Mouse (Mus musculus) forebrain, embryonic 13.5 days (tissue): ENCODE data around the gene Rabggta. TPM values are rescaled to one million over a fixed set of nuclear protein-coding genes. Genes with fewer than 3 reads are reported as not detected.

Experiments used
- ATAC-seq: fragments of 200-750 bp; cut with Nextera tagmentation; 2 replicates; pipeline ENCODE4 v1.8.0; 2017
- H3K27ac ChIP-seq: fragments of 300-500 bp; sonication (generic); 2 replicates; pipeline ENCODE4 v1.5.1; 2015; ENCODE audit warnings: inconsistent platforms, mild to moderate bottlenecking, moderate library complexity
- H3K27me3 ChIP-seq: fragments of 300-500 bp; sonication (generic); 2 replicates; pipeline ENCODE4 v1.6.1; 2015; ENCODE audit warnings: mild to moderate bottlenecking, inconsistent platforms
- H3K36me3 ChIP-seq: fragments of 300-500 bp; sonication (generic); 2 replicates; pipeline ENCODE4 v1.6.1; 2015; ENCODE audit warnings: mild to moderate bottlenecking, inconsistent platforms; ENCODE audit not compliant: poor library complexity, severe bottlenecking
- H3K4me1 ChIP-seq: fragments of 300-500 bp; sonication (generic); 2 replicates; pipeline ENCODE4 v1.6.1; 2015; ENCODE audit warnings: inconsistent platforms
- H3K4me2 ChIP-seq: fragments of 300-500 bp; sonication (generic); 2 replicates; pipeline ENCODE4 v1.6.1; 2015; ENCODE audit warnings: inconsistent platforms, mild to moderate bottlenecking, moderate library complexity
- H3K4me3 ChIP-seq: fragments of 300-500 bp; sonication (generic); 2 replicates; pipeline ENCODE4 v1.5.1; 2015; ENCODE audit warnings: mild to moderate bottlenecking, inconsistent platforms
- H3K9ac ChIP-seq: fragments of 300-500 bp; sonication (generic); 2 replicates; pipeline ENCODE4 v1.6.1; 2015; ENCODE audit warnings: mild to moderate bottlenecking, inconsistent platforms
- H3K9me3 ChIP-seq: fragments of 300-500 bp; sonication (generic); replicated peaks from 2 replicates; pipeline ENCODE4 v1.6.1; 2016; ENCODE audit warnings: inconsistent platforms
- WGBS: fragments of 180-500 bp; shearing (Covaris S2); methylation state at CpG from one replicate; pipeline ENCODE4 v1.1.7; 2015; 5-methylcytosine and 5-hydroxymethylcytosine counted together
- polyA plus RNA-seq: library from polyadenylated mRNA; unstranded; fragments of >200 nt; fragmentation: Nextera tagmentation; extraction: Ambion mirVana; gene quantifications from 2 replicates; pipeline ENCODE4 v1.2.1, GENCODE M21; 2015

Gene Rabggta
- polyA plus RNA-seq, 1 experiment from 2014 or later: 33.5 TPM

GRCm38 (mm10) chr14:55747051-55747847 lies 25.2 kb upstream of the Rabggta start:
- Histone ChIP-seq H3K4me1 (peaks cover 38% of the 10 kb centered on the region), H3K4me3 (peak overlapping the region; percentile 83), H3K27me3 (no peaks in the 10 kb centered on the region), H3K36me3 (peaks cover 31% of the 10 kb centered on the region), H3K4me2 (peak overlapping the region; percentile 98), H3K9me3 (no peaks in the 10 kb centered on the region), H3K9ac (no peak overlapping the region), H3K27ac (no peak overlapping the region)
- 89% methylated on average over 10 of the region's 10 CpGs for WGBS
- ATAC-seq: no peak

- Histone ChIP-seq H3K9me3 (no peaks in the 10 kb centered on the region), H3K4me1 (peaks cover 38% of the 10 kb centered on the region), H3K4me3 (peak overlapping the region; percentile 83), H3K36me3 (peaks cover 27% of the 10 kb centered on the region), H3K4me2 (peak overlapping the region; percentile 98), H3K27ac (peak overlapping the region; percentile 35; the same call in 1 of the 2 replicates), H3K9ac (peak overlapping the region; percentile 87), H3K27me3 (no peaks in the 10 kb centered on the region)
- ATAC-seq: no peak; the same call in 1 of the 2 replicates
- under 1% methylated on average over 31 of the region's 31 CpGs for WGBS
Measured at GRCm38 (mm10) chr14:55745861-55746237, 23.8 kb upstream of the Rabggta start.

- Histone ChIP-seq H3K9me3 (no peaks in the 10 kb centered on the region), H3K27me3 (no peaks in the 10 kb centered on the region), H3K36me3 (peaks cover 27% of the 10 kb centered on the region), H3K9ac (peak within 1 kb of the TSS; percentile 87), H3K4me2 (peak within 1 kb of the TSS; percentile 98), H3K27ac (peak within 1 kb of the TSS; percentile 35; the same call in 1 of the 2 replicates), H3K4me1 (peaks cover 38% of the 10 kb centered on the region), H3K4me3 (peak within 1 kb of the TSS; percentile 83)
- peak; percentile 88 for ATAC-seq
- 2% methylated on average over 40 of the region's 48 CpGs for WGBS
Measured at GRCm38 (mm10) chr14:55745180-55745860, 23.3 kb upstream of the Rabggta start, which contains the start of the genes Dhrs1 and Nop9. Gene Dhrs1, minus strand, starts transcription at chr14:55745690. Gene Nop9, plus strand, starts transcription at chr14:55745693.

GRCm38 (mm10) chr14:55743711-55744110 lies 21.6 kb upstream of the Rabggta start:
- H3K9me3 ChIP-seq: no peaks in the 10 kb centered on the region
- WGBS: 24% methylated on average over 10 of the region's 10 CpGs
- H3K9ac ChIP-seq: 0 out of 2 replicates have a peak overlapping the region, but pooled peaks have one; percentile 26
- no peak overlapping the region for H3K27ac ChIP-seq
- H3K4me3 ChIP-seq: no peak overlapping the region
- H3K4me1 ChIP-seq: peaks cover 38% of the 10 kb centered on the region
- peak; percentile 72; the same call in 1 of the 2 replicates for ATAC-seq
- no peaks in the 10 kb centered on the region for H3K27me3 ChIP-seq
- peak overlapping the region; percentile 25; the same call in 1 of the 2 replicates for H3K4me2 ChIP-seq
- peaks cover 29% of the 10 kb centered on the region for H3K36me3 ChIP-seq

- peaks cover 35% of the 10 kb centered on the region for H3K36me3 ChIP-seq
- H3K9me3 ChIP-seq: no peaks in the 10 kb centered on the region
- no peaks in the 10 kb centered on the region for H3K4me1 ChIP-seq
- H3K4me3 ChIP-seq: no peak overlapping the region
- ATAC-seq: no peak
- no peak overlapping the region for H3K4me2 ChIP-seq
- 87% methylated on average over 9 of the region's 9 CpGs for WGBS
- H3K9ac ChIP-seq: no peak overlapping the region
- no peak overlapping the region for H3K27ac ChIP-seq
- H3K27me3 ChIP-seq: no peaks in the 10 kb centered on the region
Measured at GRCm38 (mm10) chr14:55737086-55737687, 15.1 kb upstream of the Rabggta start.

GRCm38 (mm10) chr14:55735758-55736157 lies 13.7 kb upstream of the Rabggta start:
- no peak overlapping the region for H3K27ac ChIP-seq
- 85% methylated on average over 4 of the region's 4 CpGs for whole genome bisulfite sequencing
- H3K36me3 ChIP-seq: peaks cover 24% of the 10 kb centered on the region
- no peaks in the 10 kb centered on the region for H3K9me3 ChIP-seq
- no peaks in the 10 kb centered on the region for H3K27me3 ChIP-seq
- H3K4me1 ChIP-seq: no peaks in the 10 kb centered on the region
- no peak for ATAC-seq
- H3K4me2 ChIP-seq: no peak overlapping the region
- H3K4me3 ChIP-seq: no peak overlapping the region
- H3K9ac ChIP-seq: no peak overlapping the region

- 75% methylated on average over 3 of the region's 3 CpGs for WGBS
- Histone ChIP-seq H3K9me3 (no peaks in the 10 kb centered on the region), H3K36me3 (peaks cover 20% of the 10 kb centered on the region), H3K4me2 (no peak overlapping the region), H3K9ac (no peak overlapping the region), H3K4me1 (no peaks in the 10 kb centered on the region), H3K27ac (no peak overlapping the region), H3K4me3 (no peak overlapping the region), H3K27me3 (no peaks in the 10 kb centered on the region)
- no peak for ATAC-seq
Measured at GRCm38 (mm10) chr14:55735334-55735733, 13.3 kb upstream of the Rabggta start.

GRCm38 (mm10) chr14:55734869-55735268 lies 12.8 kb upstream of the Rabggta start:
- WGBS: 68% methylated on average over 7 of the region's 7 CpGs
- H3K9ac ChIP-seq: no peak overlapping the region
- H3K36me3 ChIP-seq: peaks cover 16% of the 10 kb centered on the region
- H3K4me2 ChIP-seq: no peak overlapping the region
- ATAC-seq: no peak
- H3K27ac ChIP-seq: no peak overlapping the region
- H3K4me1 ChIP-seq: no peaks in the 10 kb centered on the region
- no peak overlapping the region for H3K4me3 ChIP-seq
- no peaks in the 10 kb centered on the region for H3K9me3 ChIP-seq
- no peaks in the 10 kb centered on the region for H3K27me3 ChIP-seq

GRCm38 (mm10) chr14:55733889-55734288 lies 11.8 kb upstream of the Rabggta start:
- Histone ChIP-seq H3K4me3 (no peak overlapping the region), H3K27ac (no peak overlapping the region), H3K36me3 (peaks cover 6% of the 10 kb centered on the region), H3K4me2 (no peak overlapping the region), H3K4me1 (no peaks in the 10 kb centered on the region), H3K9ac (no peak overlapping the region), H3K9me3 (no peaks in the 10 kb centered on the region), H3K27me3 (no peaks in the 10 kb centered on the region)
- ATAC-seq: no peak
- WGBS: 80% methylated on average over 10 of the region's 10 CpGs

- Histone ChIP-seq H3K9ac (no peak overlapping the region), H3K27me3 (no peaks in the 10 kb centered on the region), H3K4me3 (no peak overlapping the region), H3K4me1 (no peaks in the 10 kb centered on the region), H3K36me3 (no peaks in the 10 kb centered on the region), H3K27ac (no peak overlapping the region), H3K4me2 (no peak overlapping the region), H3K9me3 (no peaks in the 10 kb centered on the region)
- peak; percentile 24; the same call in 1 of the 2 replicates for ATAC-seq
- 80% methylated on average over 7 of the region's 7 CpGs for WGBS
Measured at GRCm38 (mm10) chr14:55730531-55731032, 8.5 kb upstream of the Rabggta start.

- Histone ChIP-seq H3K36me3 (no peaks in the 10 kb centered on the region), H3K4me3 (no peak overlapping the region), H3K27me3 (no peaks in the 10 kb centered on the region), H3K4me2 (no peak overlapping the region), H3K9ac (no peak overlapping the region), H3K27ac (no peak overlapping the region), H3K9me3 (no peaks in the 10 kb centered on the region), H3K4me1 (no peaks in the 10 kb centered on the region)
- ATAC-seq: no peak
- WGBS: 72% methylated on average over 7 of the region's 7 CpGs
Measured at GRCm38 (mm10) chr14:55730116-55730515, 8.1 kb upstream of the Rabggta start.
